Mouse (Mus musculus) stomach, postnatal 0 days (tissue): Measurements from ENCODE around the gene Lss.

ENCODE experiments used
- CTCF ChIP-seq: IDR thresholded peaks from 2 replicates; pipeline ENCODE4 v1.5.1; 2016; ENCODE audit warnings: antibody characterized with exemption, low read depth, mild to moderate bottlenecking, moderate library complexity
- EP300 ChIP-seq: optimal IDR thresholded peaks from 2 replicates; pipeline ENCODE3; 2016; ENCODE audit warnings: antibody characterized with exemption

GRCm38 (mm10) chr10:76596338-76596737, 65.0 kb downstream of the Lss start:
- TF ChIP-seq CTCF (no peak), EP300 (no peak)
